Mouse (Mus musculus) liver, adult 2 months (tissue): ENCODE results near the gene Hmbs. TPM values are rescaled to one million over a fixed set of nuclear protein-coding genes. Genes with fewer than 3 reads are reported as not detected.
"Not testable (repeated sequence)": the region's sequence is repeated elsewhere in the genome, so short reads cannot be mapped to it uniquely, and the experiment has no call there.

Experiments used
- DNase-seq: peaks from one replicate; pipeline ENCODE4 v3.0.0-alpha.2; 2011; ENCODE audit warnings: low read depth, low spot score; ENCODE audit errors: extremely low read depth
- H3K27ac ChIP-seq: fragments of 200-500 bp; replicated peaks from 2 replicates; pipeline ENCODE4 v1.5.1; 2012; ENCODE audit warnings: low read depth, mild to moderate bottlenecking, control low read depth, inconsistent platforms, low read length; ENCODE audit not compliant: insufficient read depth
- H3K27me3 ChIP-seq: fragments of 200-500 bp; 2 replicates; pipeline ENCODE4 v1.6.1; 2012; ENCODE audit warnings: mild to moderate bottlenecking, moderate library complexity, low read length, inconsistent platforms; ENCODE audit not compliant: control insufficient read depth, insufficient read depth
- H3K36me3 ChIP-seq: fragments of 200-500 bp; 2 replicates; pipeline ENCODE4 v1.6.1; 2012; ENCODE audit warnings: low read length, inconsistent platforms; ENCODE audit not compliant: control insufficient read depth, insufficient read depth
- H3K4me1 ChIP-seq: fragments of 200-500 bp; 2 replicates; pipeline ENCODE4 v1.6.1; 2011; ENCODE audit warnings: low read length; ENCODE audit not compliant: control insufficient read depth, insufficient read depth
- H3K4me3 ChIP-seq: fragments of 200-500 bp; 2 replicates; pipeline ENCODE4 v1.5.1; 2011; ENCODE audit warnings: low read depth, mild to moderate bottlenecking, control low read depth, low read length, moderate library complexity; ENCODE audit not compliant: insufficient read depth
- H3K79me2 ChIP-seq: fragments of 200-500 bp; 2 replicates; pipeline ENCODE4 v1.6.1; 2012; ENCODE audit warnings: inconsistent platforms, mild to moderate bottlenecking, low read length, moderate library complexity; ENCODE audit not compliant: control insufficient read depth, insufficient read depth
- H3K9ac ChIP-seq: fragments of 200-500 bp; 2 replicates; pipeline ENCODE4 v1.6.1; 2012; ENCODE audit warnings: low read depth, mild to moderate bottlenecking, control low read depth, inconsistent platforms, low read length
- CTCF ChIP-seq: fragments of 200-500 bp; IDR thresholded peaks from 2 replicates; pipeline ENCODE4 v1.5.1; 2011; ENCODE audit warnings: low read depth, low read length, control low read depth
- POLR2A ChIP-seq: fragments of 200-500 bp; IDR thresholded peaks from 2 replicates; pipeline ENCODE4 v1.6.1; 2011; ENCODE audit warnings: low read length, control low read depth; ENCODE audit not compliant: insufficient read depth; ENCODE audit errors: extremely low read depth
- WGBS: fragments of 180-500 bp; shearing (Covaris S2); methylation state at CpG from one replicate; pipeline ENCODE4 v1.1.7; 2018; 5-methylcytosine and 5-hydroxymethylcytosine counted together
- polyA plus RNA-seq: library from polyadenylated mRNA; depleted of rRNA; stranded (reverse); fragments of >200 nt; gene quantifications from 2 replicates; pipeline ENCODE4 v1.2.3, GENCODE M21; 2012
- total RNA-seq: library from RNA; depleted of rRNA; stranded (reverse); fragments of >200 nt; gene quantifications from 2 replicates; pipeline ENCODE4 v1.2.3, GENCODE M21; 2014

The Hmbs gene
- total and polyA plus RNA-seq, 2 experiments: 58.8 to 61.3 TPM

- TF ChIP-seq CTCF (no peak), POLR2A (no peak)
- H3K27me3 ChIP-seq: no peaks in the 10 kb centered on the region
- no peak overlapping the region for H3K4me3 ChIP-seq
- H3K4me1 ChIP-seq: peaks cover 10% of the 10 kb centered on the region
- DNase-seq: no peak
- WGBS: 91% methylated on average over 9 of the region's 9 CpGs
- H3K27ac ChIP-seq: no peak overlapping the region
- peaks cover 13% of the 10 kb centered on the region; the same call in 1 of the 2 replicates for H3K36me3 ChIP-seq
- H3K79me2 ChIP-seq: peaks cover 9% of the 10 kb centered on the region; the same call in 1 of the 2 replicates
- H3K9ac ChIP-seq: no peak overlapping the region
Observed at GRCm38 (mm10) chr9:44337436-44338169, 6.4 kb downstream of the Hmbs start.

- H3K9ac ChIP-seq: no peak overlapping the region
- TF ChIP-seq POLR2A (no peak), CTCF (no peak)
- peaks cover 15% of the 10 kb centered on the region; the same call in 1 of the 2 replicates for H3K36me3 ChIP-seq
- 0 out of 2 replicates have a peak, but pooled peaks cover 4% of the 10 kb centered on the region for H3K79me2 ChIP-seq
- no peak overlapping the region for H3K4me3 ChIP-seq
- no peak for DNase-seq
- H3K27me3 ChIP-seq: no peaks in the 10 kb centered on the region
- peaks cover 6% of the 10 kb centered on the region for H3K4me1 ChIP-seq
- H3K27ac ChIP-seq: no peak overlapping the region
- WGBS: 91% methylated on average over 3 of the region's 3 CpGs
Observed at GRCm38 (mm10) chr9:44336964-44337363, 7.1 kb downstream of the Hmbs start.

- H3K4me1 ChIP-seq, H3K9ac ChIP-seq, H3K27me3 ChIP-seq, H3K79me2 ChIP-seq, H3K27ac ChIP-seq, DNase-seq, H3K4me3 ChIP-seq: not testable (repeated sequence)
- peaks cover 20% of the 10 kb centered on the region; the same call in 1 of the 2 replicates for H3K36me3 ChIP-seq
- 53% methylated on average over 4 of the region's 4 CpGs for WGBS
Observed at GRCm38 (mm10) chr9:44336513-44336912, 7.5 kb downstream of the Hmbs start.

- 16% methylated on average over 5 of the region's 5 CpGs for WGBS
- DNase-seq: no peak
- TF ChIP-seq POLR2A (no peak), CTCF (no peak)
- Histone ChIP-seq H3K4me3 (no peak overlapping the region), H3K36me3 (peaks cover 21% of the 10 kb centered on the region; the same call in 1 of the 2 replicates), H3K27ac (no peak overlapping the region), H3K9ac (peak overlapping the region; percentile 55; the same call in 1 of the 2 replicates), H3K4me1 (peaks cover 6% of the 10 kb centered on the region), H3K27me3 (no peaks in the 10 kb centered on the region), H3K79me2 (no peaks in the 10 kb centered on the region; the same call in 1 of the 2 replicates)
Observed at GRCm38 (mm10) chr9:44336093-44336406, 8.0 kb downstream of the Hmbs start.

GRCm38 (mm10) chr9:44335331-44336092 lies 8.5 kb downstream of the Hmbs start:
- H3K4me3 ChIP-seq: peak overlapping the region; percentile 75
- TF ChIP-seq CTCF: no peak
- TF ChIP-seq POLR2A: no peak
- peaks cover 24% of the 10 kb centered on the region; the same call in 1 of the 2 replicates for H3K36me3 ChIP-seq
- H3K79me2 ChIP-seq: no peaks in the 10 kb centered on the region; the same call in 1 of the 2 replicates
- peak overlapping the region; percentile 62 for H3K27ac ChIP-seq
- under 1% methylated on average over 46 of the region's 50 CpGs for WGBS
- H3K4me1 ChIP-seq: peaks cover 6% of the 10 kb centered on the region
- no peaks in the 10 kb centered on the region for H3K27me3 ChIP-seq
- DNase-seq: peak; percentile 68
- peak overlapping the region; percentile 91 for H3K9ac ChIP-seq
